Mouse (Mus musculus): ENCODE results near the gene Mreg. TPM values are rescaled to one million over a fixed set of nuclear protein-coding genes. Genes with fewer than 3 reads are reported as not detected.
A peak's percentile ranks its signal among the peaks of the same experiment; 100 is the strongest.
"Not testable (repeated sequence)": the region's sequence is repeated elsewhere in the genome, so short reads cannot be mapped to it uniquely, and the experiment has no call there.

Mreg gene
- 23.3 and 30.0 TPM in 2 replicates for polyA plus RNA-seq (2012; rRNA removed)

- peak; percentile 61 for DNase-seq (ENCODE audit: low spot score)
These were observed at the start of gene Mreg for GRCm38 (mm10) chr1:72211701-72212699. TSS of gene Mreg (minus strand) at chr1:72212307.

GRCm38 (mm10) chr1:72256381-72257256 is 44.5 kb upstream of the Mreg start:
- DNase-seq (ENCODE audit: low spot score), result no peak

GRCm38 (mm10) chr1:72255854-72256175 is 43.7 kb upstream of the Mreg start:
- no peak for DNase-seq (ENCODE audit: low spot score)

- no peak for DNase-seq (ENCODE audit: low spot score)
These were observed 43.2 kb upstream of the Mreg start for GRCm38 (mm10) chr1:72255062-72255853.

GRCm38 (mm10) chr1:72254545-72255061 is 42.5 kb upstream of the Mreg start:
- DNase-seq (ENCODE audit: low spot score), result peak; percentile 81

GRCm38 (mm10) chr1:72253881-72254491 is 41.9 kb upstream of the Mreg start:
- DNase-seq (ENCODE audit: low spot score), result no peak

- DNase-seq (ENCODE audit: low spot score), result no peak
These were observed 39.7 kb upstream of the Mreg start for GRCm38 (mm10) chr1:72251806-72252205.

GRCm38 (mm10) chr1:72248226-72248737 is 36.2 kb upstream of the Mreg start:
- DNase-seq (ENCODE audit: low spot score), result not testable (repeated sequence)

- DNase-seq (ENCODE audit: low spot score), result no peak
These were observed 32.4 kb upstream of the Mreg start for GRCm38 (mm10) chr1:72244317-72245036.

GRCm38 (mm10) chr1:72243656-72244316 is 31.7 kb upstream of the Mreg start:
- DNase-seq (ENCODE audit: low spot score), result peak; percentile 91

- no peak for DNase-seq (ENCODE audit: low spot score)
These were observed 30.6 kb upstream of the Mreg start for GRCm38 (mm10) chr1:72242581-72243143.

GRCm38 (mm10) chr1:72239113-72239512 is 27.0 kb upstream of the Mreg start:
- DNase-seq (ENCODE audit: low spot score), result not testable (repeated sequence)

- DNase-seq (ENCODE audit: low spot score), result no peak
These were observed 26.0 kb upstream of the Mreg start for GRCm38 (mm10) chr1:72238016-72238580.

GRCm38 (mm10) chr1:72237007-72237775 is 25.1 kb upstream of the Mreg start:
- DNase-seq (ENCODE audit: low spot score), result no peak

- peak; percentile 60 for DNase-seq (ENCODE audit: low spot score)
These were observed 24.4 kb upstream of the Mreg start for GRCm38 (mm10) chr1:72236363-72237006.

- not testable (repeated sequence) for DNase-seq (ENCODE audit: low spot score)
These were observed 20.5 kb upstream of the Mreg start for GRCm38 (mm10) chr1:72232592-72232991.

- no peak for DNase-seq (ENCODE audit: low spot score)
These were observed 16.9 kb upstream of the Mreg start for GRCm38 (mm10) chr1:72228974-72229373.
